Mouse (Mus musculus) heart, embryonic 15.5 days (tissue): ENCODE results near the gene Cnot1. TPM values are rescaled to one million over a fixed set of nuclear protein-coding genes. Genes with fewer than 3 reads are reported as not detected.

Experiments used
- ATAC-seq: fragments of 200-750 bp; cut with Nextera tagmentation; replicated peaks from 2 replicates; pipeline ENCODE4 v1.8.0; 2017; ENCODE audit warnings: low read depth, moderate TSS enrichment; ENCODE audit not compliant: insufficient number of reproducible peaks, insufficient read depth, low FRiP score
- H3K27ac ChIP-seq: fragments of 300-500 bp; sonication (generic); 2 replicates; pipeline ENCODE4 v1.5.1; 2015; ENCODE audit warnings: mild to moderate bottlenecking, inconsistent platforms
- H3K27me3 ChIP-seq: fragments of 300-500 bp; sonication (generic); 2 replicates; pipeline ENCODE4 v1.6.1; 2015; ENCODE audit warnings: inconsistent platforms
- H3K36me3 ChIP-seq: fragments of 300-500 bp; sonication (generic); 2 replicates; pipeline ENCODE4 v1.6.1; 2015; ENCODE audit warnings: mild to moderate bottlenecking, inconsistent platforms
- H3K4me1 ChIP-seq: fragments of 300-500 bp; sonication (generic); replicated peaks from 2 replicates; pipeline ENCODE4 v1.6.1; 2015; ENCODE audit warnings: inconsistent platforms
- H3K4me2 ChIP-seq: fragments of 300-500 bp; sonication (generic); 2 replicates; pipeline ENCODE4 v1.6.1; 2015; ENCODE audit warnings: inconsistent platforms, mild to moderate bottlenecking, moderate library complexity
- H3K4me3 ChIP-seq: fragments of 300-500 bp; sonication (generic); 2 replicates; pipeline ENCODE4 v1.5.1; 2015; ENCODE audit warnings: mild to moderate bottlenecking, inconsistent platforms
- H3K9ac ChIP-seq: fragments of 300-500 bp; sonication (generic); 2 replicates; pipeline ENCODE4 v1.6.1; 2015; ENCODE audit warnings: mild to moderate bottlenecking, inconsistent platforms
- H3K9me3 ChIP-seq: fragments of 300-500 bp; sonication (generic); replicated peaks from 2 replicates; pipeline ENCODE4 v1.6.1; 2016; ENCODE audit warnings: inconsistent platforms
- WGBS: fragments of 180-500 bp; shearing (Covaris S2); methylation state at CpG from one replicate; pipeline ENCODE4 v1.1.7; 2015; ENCODE audit warnings: mixed read lengths; 5-methylcytosine and 5-hydroxymethylcytosine counted together
- polyA plus RNA-seq: library from polyadenylated mRNA; unstranded; fragments of >200 nt; fragmentation: Nextera tagmentation; extraction: Ambion mirVana; gene quantifications from 2 replicates; pipeline ENCODE4 v1.2.1, GENCODE M21; 2015

Gene Cnot1
- polyA plus RNA-seq, 1 experiment from 2014 or later, result 37.2 TPM

- no peaks in the 10 kb centered on the region for H3K9me3 ChIP-seq
- no peak for ATAC-seq
- WGBS, result 41% methylated on average over 6 of the region's 6 CpGs
- no peaks in the 10 kb centered on the region for H3K27me3 ChIP-seq
- H3K36me3 ChIP-seq, result no peaks in the 10 kb centered on the region
- no peak overlapping the region for H3K4me3 ChIP-seq
- no peak overlapping the region for H3K4me2 ChIP-seq
- peak overlapping the region; percentile 90; the same call in 1 of the 2 replicates for H3K27ac ChIP-seq
- no peak overlapping the region for H3K9ac ChIP-seq
- peaks cover 29% of the 10 kb centered on the region for H3K4me1 ChIP-seq
Measured at GRCm38 (mm10) chr8:95816044-95816708, 8.9 kb upstream of the Cnot1 start.

- peak overlapping the region; percentile 40 for H3K4me2 ChIP-seq
Measured at GRCm38 (mm10) chr8:95810184-95810591, 2.9 kb upstream of the Cnot1 start.

GRCm38 (mm10) chr8:95809116-95809515, 1.9 kb upstream of the Cnot1 start:
- no peaks in the 10 kb centered on the region for H3K9me3 ChIP-seq
- peaks cover 61% of the 10 kb centered on the region for H3K4me1 ChIP-seq
- no peak overlapping the region for H3K4me2 ChIP-seq
- no peaks in the 10 kb centered on the region; the same call in 1 of the 2 replicates for H3K36me3 ChIP-seq
- no peak overlapping the region for H3K9ac ChIP-seq
- H3K4me3 ChIP-seq, result no peak overlapping the region
- H3K27me3 ChIP-seq, result no peaks in the 10 kb centered on the region
- WGBS, result 82% methylated on average over 5 of the region's 5 CpGs
- H3K27ac ChIP-seq, result peak overlapping the region; percentile 92
- ATAC-seq, result no peak

More at GRCm38 (mm10) chr8:95810184-95810591, 2.9 kb upstream of the Cnot1 start:
- ATAC-seq, result peak; percentile 33
- Histone ChIP-seq H3K27ac (peak overlapping the region; percentile 92), H3K4me1 (peaks cover 50% of the 10 kb centered on the region), H3K9ac (0 out of 2 replicates have a peak overlapping the region, but pooled peaks have one; percentile 17), H3K4me3 (0 out of 2 replicates have a peak overlapping the region, but pooled peaks have one; percentile 7), H3K27me3 (no peaks in the 10 kb centered on the region), H3K9me3 (no peaks in the 10 kb centered on the region), H3K36me3 (no peaks in the 10 kb centered on the region)
- 10% methylated on average over 3 of the region's 3 CpGs for WGBS

- Histone ChIP-seq H3K4me1 (peaks cover 63% of the 10 kb centered on the region), H3K9ac (no peak overlapping the region), H3K4me3 (no peak overlapping the region), H3K36me3 (no peaks in the 10 kb centered on the region; the same call in 1 of the 2 replicates), H3K9me3 (no peaks in the 10 kb centered on the region), H3K27ac (no peak overlapping the region), H3K27me3 (no peaks in the 10 kb centered on the region), H3K4me2 (no peak overlapping the region)
- ATAC-seq, result no peak
- 88% methylated on average over 4 of the region's 4 CpGs for WGBS
Measured at GRCm38 (mm10) chr8:95808631-95809030, 1.4 kb upstream of the Cnot1 start.

GRCm38 (mm10) chr8:95807861-95808260, 597 bp upstream of the Cnot1 start:
- Histone ChIP-seq H3K4me3 (peak overlapping the region; percentile 97), H3K27ac (peak overlapping the region; percentile 98), H3K4me1 (peaks cover 67% of the 10 kb centered on the region), H3K9ac (peak overlapping the region; percentile 66), H3K4me2 (peak overlapping the region; percentile 85), H3K27me3 (no peaks in the 10 kb centered on the region), H3K9me3 (no peaks in the 10 kb centered on the region), H3K36me3 (no peaks in the 10 kb centered on the region; the same call in 1 of the 2 replicates)
- under 1% methylated on average over 20 of the region's 20 CpGs for WGBS
- ATAC-seq, result peak; percentile 88

GRCm38 (mm10) chr8:95806461-95807191, 638 bp downstream of the Cnot1 start:
- 0% methylated on average over 64 of the region's 69 CpGs for WGBS
- peaks cover 68% of the 10 kb centered on the region for H3K4me1 ChIP-seq
- peak overlapping the region; percentile 97 for H3K4me3 ChIP-seq
- no peaks in the 10 kb centered on the region; the same call in 1 of the 2 replicates for H3K36me3 ChIP-seq
- no peaks in the 10 kb centered on the region for H3K27me3 ChIP-seq
- peak overlapping the region; percentile 90 for H3K4me2 ChIP-seq
- ATAC-seq, result no peak
- H3K9ac ChIP-seq, result peak overlapping the region; percentile 99
- H3K27ac ChIP-seq, result peak overlapping the region; percentile 98
- H3K9me3 ChIP-seq, result no peaks in the 10 kb centered on the region

GRCm38 (mm10) chr8:95805482-95805881, 1.8 kb downstream of the Cnot1 start:
- Histone ChIP-seq H3K4me3 (peak overlapping the region; percentile 97), H3K36me3 (no peaks in the 10 kb centered on the region; the same call in 1 of the 2 replicates), H3K9ac (peak overlapping the region; percentile 99), H3K27me3 (no peaks in the 10 kb centered on the region), H3K9me3 (no peaks in the 10 kb centered on the region), H3K4me2 (peak overlapping the region; percentile 90), H3K4me1 (peaks cover 60% of the 10 kb centered on the region), H3K27ac (peak overlapping the region; percentile 98; the same call in 1 of the 2 replicates)
- 61% methylated on average over 2 of the region's 2 CpGs for WGBS
- no peak for ATAC-seq

GRCm38 (mm10) chr8:95802231-95802630, 5.0 kb downstream of the Cnot1 start:
- 75% methylated on average over 8 of the region's 8 CpGs for WGBS
- H3K27me3 ChIP-seq, result no peaks in the 10 kb centered on the region
- H3K9me3 ChIP-seq, result no peaks in the 10 kb centered on the region
- H3K4me2 ChIP-seq, result no peak overlapping the region
- H3K4me3 ChIP-seq, result no peak overlapping the region
- H3K9ac ChIP-seq, result no peak overlapping the region
- H3K36me3 ChIP-seq, result no peaks in the 10 kb centered on the region; the same call in 1 of the 2 replicates
- no peak for ATAC-seq
- peaks cover 56% of the 10 kb centered on the region for H3K4me1 ChIP-seq
- no peak overlapping the region for H3K27ac ChIP-seq

GRCm38 (mm10) chr8:95801476-95802064, 5.7 kb downstream of the Cnot1 start:
- ATAC-seq, result no peak
- Histone ChIP-seq H3K9ac (no peak overlapping the region), H3K9me3 (no peaks in the 10 kb centered on the region), H3K27ac (no peak overlapping the region), H3K4me3 (no peak overlapping the region), H3K36me3 (no peaks in the 10 kb centered on the region; the same call in 1 of the 2 replicates), H3K4me1 (peaks cover 56% of the 10 kb centered on the region), H3K4me2 (no peak overlapping the region), H3K27me3 (no peaks in the 10 kb centered on the region)
- WGBS, result 72% methylated on average over 1 of the region's 1 CpGs

GRCm38 (mm10) chr8:95800353-95800752, 6.9 kb downstream of the Cnot1 start:
- no peak for ATAC-seq
- Histone ChIP-seq H3K4me3 (no peak overlapping the region), H3K27ac (no peak overlapping the region), H3K36me3 (peaks cover 5% of the 10 kb centered on the region), H3K9ac (no peak overlapping the region), H3K4me2 (no peak overlapping the region), H3K4me1 (peaks cover 46% of the 10 kb centered on the region), H3K9me3 (no peaks in the 10 kb centered on the region), H3K27me3 (no peaks in the 10 kb centered on the region)
- WGBS, result 65% methylated on average over 3 of the region's 3 CpGs

- H3K27me3 ChIP-seq, result no peaks in the 10 kb centered on the region
- H3K27ac ChIP-seq, result peak overlapping the region; percentile 20; the same call in 1 of the 2 replicates
- H3K9ac ChIP-seq, result no peak overlapping the region
- no peaks in the 10 kb centered on the region for H3K9me3 ChIP-seq
- peaks cover 42% of the 10 kb centered on the region for H3K4me1 ChIP-seq
- H3K4me2 ChIP-seq, result no peak overlapping the region
- H3K4me3 ChIP-seq, result no peak overlapping the region
- WGBS, result 68% methylated on average over 1 of the region's 1 CpGs
- H3K36me3 ChIP-seq, result peaks cover 5% of the 10 kb centered on the region
- no peak for ATAC-seq
Measured at GRCm38 (mm10) chr8:95799891-95800290, 7.4 kb downstream of the Cnot1 start.
